Mouse (Mus musculus) heart, embryonic 15.5 days (tissue): Measurements from ENCODE around the gene Sec1. TPM values are rescaled to one million over a fixed set of nuclear protein-coding genes. Genes with fewer than 3 reads are reported as not detected.
A peak's percentile ranks its signal among the peaks of the same experiment; 100 is the strongest.

ENCODE experiments used
- ATAC-seq: fragments of 200-750 bp; cut with Nextera tagmentation; replicated peaks from 2 replicates; pipeline ENCODE4 v1.8.0; 2017; ENCODE audit warnings: low read depth, moderate TSS enrichment; ENCODE audit not compliant: insufficient number of reproducible peaks, insufficient read depth, low FRiP score
- H3K27ac ChIP-seq: fragments of 300-500 bp; sonication (generic); 2 replicates; pipeline ENCODE4 v1.5.1; 2015; ENCODE audit warnings: mild to moderate bottlenecking, inconsistent platforms
- H3K27me3 ChIP-seq: fragments of 300-500 bp; sonication (generic); 2 replicates; pipeline ENCODE4 v1.6.1; 2015; ENCODE audit warnings: inconsistent platforms
- H3K36me3 ChIP-seq: fragments of 300-500 bp; sonication (generic); 2 replicates; pipeline ENCODE4 v1.6.1; 2015; ENCODE audit warnings: mild to moderate bottlenecking, inconsistent platforms
- H3K4me1 ChIP-seq: fragments of 300-500 bp; sonication (generic); replicated peaks from 2 replicates; pipeline ENCODE4 v1.6.1; 2015; ENCODE audit warnings: inconsistent platforms
- H3K4me2 ChIP-seq: fragments of 300-500 bp; sonication (generic); 2 replicates; pipeline ENCODE4 v1.6.1; 2015; ENCODE audit warnings: inconsistent platforms, mild to moderate bottlenecking, moderate library complexity
- H3K4me3 ChIP-seq: fragments of 300-500 bp; sonication (generic); 2 replicates; pipeline ENCODE4 v1.5.1; 2015; ENCODE audit warnings: mild to moderate bottlenecking, inconsistent platforms
- H3K9ac ChIP-seq: fragments of 300-500 bp; sonication (generic); 2 replicates; pipeline ENCODE4 v1.6.1; 2015; ENCODE audit warnings: mild to moderate bottlenecking, inconsistent platforms
- H3K9me3 ChIP-seq: fragments of 300-500 bp; sonication (generic); replicated peaks from 2 replicates; pipeline ENCODE4 v1.6.1; 2016; ENCODE audit warnings: inconsistent platforms
- WGBS: fragments of 180-500 bp; shearing (Covaris S2); methylation state at CpG from one replicate; pipeline ENCODE4 v1.1.7; 2015; ENCODE audit warnings: mixed read lengths; 5-methylcytosine and 5-hydroxymethylcytosine counted together
- polyA plus RNA-seq: library from polyadenylated mRNA; unstranded; fragments of >200 nt; fragmentation: Nextera tagmentation; extraction: Ambion mirVana; gene quantifications from 2 replicates; pipeline ENCODE4 v1.2.1, GENCODE M21; 2015

Gene Sec1
- polyA plus RNA-seq, 1 experiment from 2014 or later = 0.13 TPM

- ATAC-seq = no peak
- H3K4me1 ChIP-seq = peaks cover 66% of the 10 kb centered on the region
- peaks cover 24% of the 10 kb centered on the region for H3K27me3 ChIP-seq
- WGBS = 35% methylated on average over 12 of the region's 12 CpGs
- H3K4me2 ChIP-seq = peak overlapping the region; percentile 98
- H3K9ac ChIP-seq = peak overlapping the region; percentile 49
- no peaks in the 10 kb centered on the region for H3K9me3 ChIP-seq
- peak overlapping the region; percentile 72 for H3K4me3 ChIP-seq
- H3K27ac ChIP-seq = peak overlapping the region; percentile 87
- H3K36me3 ChIP-seq = no peaks in the 10 kb centered on the region
Observed at GRCm38 (mm10) chr7:45703521-45704033, 9.4 kb upstream of the Sec1 start.

- 85% methylated on average over 17 of the region's 17 CpGs for WGBS
- Histone ChIP-seq H3K27ac (no peak overlapping the region), H3K27me3 (peaks cover 28% of the 10 kb centered on the region), H3K4me2 (peak overlapping the region; percentile 98), H3K9me3 (no peaks in the 10 kb centered on the region), H3K4me1 (peaks cover 60% of the 10 kb centered on the region), H3K9ac (no peak overlapping the region), H3K4me3 (no peak overlapping the region), H3K36me3 (no peaks in the 10 kb centered on the region)
- ATAC-seq = no peak
Observed at GRCm38 (mm10) chr7:45702809-45703520, 8.8 kb upstream of the Sec1 start.

- Histone ChIP-seq H3K9me3 (no peaks in the 10 kb centered on the region), H3K4me1 (peaks cover 53% of the 10 kb centered on the region), H3K27ac (no peak overlapping the region), H3K4me3 (no peak overlapping the region), H3K36me3 (no peaks in the 10 kb centered on the region), H3K4me2 (no peak overlapping the region), H3K27me3 (peaks cover 31% of the 10 kb centered on the region), H3K9ac (no peak overlapping the region)
- no peak for ATAC-seq
- 89% methylated on average over 11 of the region's 11 CpGs for WGBS
Observed at GRCm38 (mm10) chr7:45702316-45702715, 8.1 kb upstream of the Sec1 start.

- H3K27ac ChIP-seq = no peak overlapping the region
- H3K27me3 ChIP-seq = peaks cover 31% of the 10 kb centered on the region
- peak overlapping the region; percentile 83; the same call in 1 of the 2 replicates for H3K4me2 ChIP-seq
- H3K36me3 ChIP-seq = no peaks in the 10 kb centered on the region
- ATAC-seq = no peak
- H3K4me1 ChIP-seq = peaks cover 47% of the 10 kb centered on the region
- no peaks in the 10 kb centered on the region for H3K9me3 ChIP-seq
- H3K4me3 ChIP-seq = no peak overlapping the region
- no peak overlapping the region for H3K9ac ChIP-seq
- 84% methylated on average over 11 of the region's 11 CpGs for WGBS
Observed at GRCm38 (mm10) chr7:45701607-45702006, 7.4 kb upstream of the Sec1 start.

GRCm38 (mm10) chr7:45701072-45701471, 6.9 kb upstream of the Sec1 start:
- ATAC-seq = no peak
- H3K4me1 ChIP-seq = peaks cover 42% of the 10 kb centered on the region
- H3K9ac ChIP-seq = peak overlapping the region; percentile 45
- H3K9me3 ChIP-seq = no peaks in the 10 kb centered on the region
- WGBS = 32% methylated on average over 11 of the region's 11 CpGs
- peaks cover 31% of the 10 kb centered on the region for H3K27me3 ChIP-seq
- H3K4me3 ChIP-seq = peak overlapping the region; percentile 48
- H3K36me3 ChIP-seq = no peaks in the 10 kb centered on the region
- peak overlapping the region; percentile 83 for H3K4me2 ChIP-seq
- peak overlapping the region; percentile 67 for H3K27ac ChIP-seq

GRCm38 (mm10) chr7:45700301-45701015, 6.3 kb upstream of the Sec1 start:
- Histone ChIP-seq H3K36me3 (no peaks in the 10 kb centered on the region), H3K27ac (no peak overlapping the region), H3K4me3 (peak overlapping the region; percentile 48), H3K4me2 (peak overlapping the region; percentile 83), H3K4me1 (peaks cover 36% of the 10 kb centered on the region), H3K9ac (peak overlapping the region; percentile 57), H3K27me3 (peaks cover 31% of the 10 kb centered on the region), H3K9me3 (no peaks in the 10 kb centered on the region)
- ATAC-seq = no peak
- WGBS = 2% methylated on average over 20 of the region's 20 CpGs

- Histone ChIP-seq H3K9ac (peak within 1 kb of the TSS; percentile 57), H3K4me2 (peak within 1 kb of the TSS; percentile 83), H3K4me1 (peaks cover 33% of the 10 kb centered on the region), H3K9me3 (no peaks in the 10 kb centered on the region), H3K36me3 (no peaks in the 10 kb centered on the region), H3K4me3 (peak within 1 kb of the TSS; percentile 48), H3K27ac (no peak within 1 kb of the TSS), H3K27me3 (peaks cover 31% of the 10 kb centered on the region)
- WGBS = 3% methylated on average over 36 of the region's 36 CpGs
- ATAC-seq = no peak
Observed at GRCm38 (mm10) chr7:45699523-45700141, 5.4 kb upstream of the Sec1 start, which contains the start of gene Car11. Gene Car11, plus strand, starts transcription at chr7:45699843.

- Histone ChIP-seq H3K9me3 (no peaks in the 10 kb centered on the region), H3K4me2 (no peak overlapping the region), H3K27ac (no peak overlapping the region), H3K4me1 (peaks cover 21% of the 10 kb centered on the region), H3K27me3 (peaks cover 31% of the 10 kb centered on the region), H3K9ac (no peak overlapping the region), H3K4me3 (no peak overlapping the region), H3K36me3 (no peaks in the 10 kb centered on the region)
- 76% methylated on average over 7 of the region's 7 CpGs for WGBS
- no peak for ATAC-seq
Observed at GRCm38 (mm10) chr7:45697894-45698293, 3.7 kb upstream of the Sec1 start.

- Histone ChIP-seq H3K4me3 (no peak overlapping the region), H3K36me3 (no peaks in the 10 kb centered on the region), H3K27ac (no peak overlapping the region), H3K27me3 (peaks cover 22% of the 10 kb centered on the region), H3K4me2 (no peak overlapping the region), H3K9me3 (no peaks in the 10 kb centered on the region), H3K9ac (no peak overlapping the region), H3K4me1 (peaks cover 12% of the 10 kb centered on the region)
- 36% methylated on average over 6 of the region's 6 CpGs for WGBS
- no peak for ATAC-seq
Observed at GRCm38 (mm10) chr7:45695098-45695497, 896 bp upstream of the Sec1 start.

- Histone ChIP-seq H3K27me3 (no peaks in the 10 kb centered on the region; the same call in 1 of the 2 replicates), H3K9ac (no peak overlapping the region), H3K36me3 (no peaks in the 10 kb centered on the region), H3K4me2 (no peak overlapping the region), H3K9me3 (no peaks in the 10 kb centered on the region), H3K4me3 (no peak overlapping the region), H3K4me1 (peaks cover 17% of the 10 kb centered on the region), H3K27ac (no peak overlapping the region)
- WGBS = 63% methylated on average over 2 of the region's 2 CpGs
- ATAC-seq = no peak
Observed at GRCm38 (mm10) chr7:45692364-45692763, 1.8 kb downstream of the Sec1 start.

- no peaks in the 10 kb centered on the region for H3K9me3 ChIP-seq
- WGBS = 20% methylated on average over 11 of the region's 11 CpGs
- H3K4me3 ChIP-seq = no peak overlapping the region
- H3K36me3 ChIP-seq = no peaks in the 10 kb centered on the region
- no peak overlapping the region for H3K9ac ChIP-seq
- no peak for ATAC-seq
- peaks cover 4% of the 10 kb centered on the region; the same call in 1 of the 2 replicates for H3K27me3 ChIP-seq
- H3K4me1 ChIP-seq = peaks cover 17% of the 10 kb centered on the region
- no peak overlapping the region for H3K4me2 ChIP-seq
- peak overlapping the region; percentile 64 for H3K27ac ChIP-seq
Observed at GRCm38 (mm10) chr7:45689800-45690199, 4.4 kb downstream of the Sec1 start.
